Mouse (Mus musculus): ENCODE measurements at regions not wholly inside any gene's neighbourhood (a gene's known extent, or its start where the extent isn't known, plus 50 kb on each side); places are given as distances from the start of the nearest gene placed in this dataset.
A peak's percentile ranks its signal among the peaks of the same experiment; 100 is the strongest.

DNA sequence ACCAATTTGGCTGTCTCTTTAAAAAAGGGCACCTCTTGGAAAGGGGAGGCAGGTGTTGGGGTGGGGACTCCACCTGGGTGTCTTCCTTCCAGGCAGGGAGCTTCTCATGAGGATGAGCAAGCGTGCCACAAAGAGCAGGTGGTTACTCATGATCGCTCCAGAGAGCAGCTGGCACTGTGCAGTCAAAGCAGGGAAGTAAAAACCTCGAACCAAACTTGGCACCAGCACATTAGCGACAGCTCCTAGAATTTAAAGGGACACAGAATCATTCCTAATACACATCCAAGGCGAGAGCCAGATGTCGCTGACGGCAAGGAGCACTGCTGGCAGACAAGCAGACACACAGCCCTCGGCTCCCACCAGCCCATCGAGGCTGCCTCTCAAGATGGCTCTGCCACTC is 70.4 kb downstream of the Irx5 start:
- no peak for DNase-seq (ENCODE audit: inconsistent ontology term)

- no peak for DNase-seq (ENCODE audit: inconsistent ontology term)
These were observed 79.7 kb downstream of the Irx5 start for GRCm38 (mm10) chr8:92437075-92437663.

DNA sequence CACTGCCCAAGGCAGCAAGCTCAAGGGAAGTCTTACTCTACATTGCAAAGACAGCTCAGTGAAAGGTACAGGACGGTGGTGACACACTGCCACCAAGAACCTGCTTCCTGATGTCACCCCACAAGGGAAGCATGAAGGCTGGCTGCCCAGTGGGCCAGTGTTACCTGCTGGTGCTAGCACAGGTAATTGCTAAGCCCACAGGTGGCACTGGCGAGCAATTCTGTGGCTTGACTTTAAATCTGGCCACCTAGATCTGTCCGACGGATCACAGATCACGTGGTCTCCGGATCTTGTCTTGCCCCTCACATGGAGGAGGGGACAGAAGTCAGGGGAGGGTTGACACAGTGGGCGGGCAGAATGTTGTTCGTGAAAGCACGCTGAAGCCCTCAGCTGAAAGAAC is 80.9 kb downstream of the Irx5 start:
- no peak for DNase-seq (ENCODE audit: inconsistent ontology term)

DNA sequence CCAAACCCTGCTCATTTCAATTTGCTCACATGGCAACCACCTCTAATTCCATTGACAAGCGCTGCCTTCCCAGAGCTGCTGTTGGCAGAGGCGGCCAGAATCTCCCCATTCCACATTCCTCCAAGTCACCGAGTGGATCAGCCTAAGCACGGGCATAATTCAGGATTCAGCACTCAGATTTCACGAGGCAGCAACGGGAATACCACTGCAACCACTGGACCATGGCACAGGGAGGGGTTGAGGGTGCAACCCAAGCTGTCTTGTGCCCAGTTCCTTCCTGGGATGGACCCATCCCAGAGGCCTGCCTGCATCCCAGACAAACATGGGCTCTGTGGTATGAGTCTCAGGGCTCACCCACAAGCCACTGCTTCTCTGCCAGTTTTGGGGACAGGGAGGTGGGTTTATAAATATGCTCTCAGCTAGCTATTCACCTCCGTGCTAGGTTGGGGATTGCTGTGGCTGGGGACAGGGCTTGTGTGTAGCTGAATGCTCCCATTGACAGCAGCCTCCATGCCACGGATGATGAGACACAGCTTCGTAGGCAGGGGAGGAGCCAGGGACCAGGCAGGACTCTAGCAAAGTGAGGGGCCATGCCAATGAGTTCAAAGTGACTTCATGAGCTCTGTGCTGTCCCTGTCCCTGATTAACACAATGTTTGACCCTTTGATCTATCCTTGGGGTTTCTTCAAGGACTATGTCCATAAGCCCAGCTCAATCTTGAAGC is 82.5 kb downstream of the Irx5 start:
- DNase-seq (ENCODE audit: inconsistent ontology term) = peak; percentile 80

GRCm38 (mm10) chr8:92442086-92442485 is 84.7 kb downstream of the Irx5 start:
- peak; percentile 81 for DNase-seq (ENCODE audit: inconsistent ontology term)

- no peak for DNase-seq (ENCODE audit: inconsistent ontology term)
These were observed 101.9 kb downstream of the Irx5 start for GRCm38 (mm10) chr8:92459291-92459690.

DNA sequence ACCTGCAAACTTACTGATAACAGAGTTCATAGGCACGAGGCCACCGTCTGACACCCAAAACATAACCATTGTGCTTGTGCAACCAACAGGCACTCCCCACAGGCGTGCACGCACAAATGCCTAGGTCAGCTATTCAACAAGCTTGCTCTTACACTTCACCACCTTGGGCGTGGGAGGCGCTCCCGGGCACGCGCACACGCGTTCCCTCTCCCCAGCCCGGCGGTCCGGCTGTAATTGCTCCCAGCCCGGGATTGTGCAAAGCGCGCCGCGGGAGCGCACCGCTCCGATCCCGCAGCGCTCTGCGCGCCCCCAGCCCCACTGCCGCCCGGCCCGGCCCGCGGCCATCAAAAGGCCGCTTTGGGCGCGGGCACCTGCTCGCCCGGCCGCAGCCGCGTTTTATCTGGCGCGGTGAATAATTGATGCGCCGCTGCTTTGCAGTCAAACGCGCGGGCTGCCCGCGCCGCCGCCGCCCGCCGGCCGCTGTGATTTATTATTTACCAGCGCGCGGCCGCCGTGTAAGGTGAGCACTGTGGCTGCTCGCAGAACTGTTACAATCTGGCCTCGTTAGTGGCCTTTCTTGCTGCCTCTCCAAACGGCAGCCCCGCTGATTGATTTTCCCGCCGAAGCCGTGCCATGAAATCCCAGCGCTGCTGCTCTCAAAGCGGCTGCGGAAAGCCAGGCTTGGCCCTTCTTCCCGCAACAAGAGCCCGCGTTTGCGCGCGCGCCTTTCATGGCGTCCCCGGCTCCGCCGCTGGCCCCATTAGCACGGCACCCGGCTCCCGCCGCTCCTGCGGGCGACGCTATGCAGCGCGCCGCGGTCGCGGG is 102.9 kb downstream of the Irx5 start:
- peak; percentile 58 for DNase-seq (ENCODE audit: inconsistent ontology term)

DNA sequence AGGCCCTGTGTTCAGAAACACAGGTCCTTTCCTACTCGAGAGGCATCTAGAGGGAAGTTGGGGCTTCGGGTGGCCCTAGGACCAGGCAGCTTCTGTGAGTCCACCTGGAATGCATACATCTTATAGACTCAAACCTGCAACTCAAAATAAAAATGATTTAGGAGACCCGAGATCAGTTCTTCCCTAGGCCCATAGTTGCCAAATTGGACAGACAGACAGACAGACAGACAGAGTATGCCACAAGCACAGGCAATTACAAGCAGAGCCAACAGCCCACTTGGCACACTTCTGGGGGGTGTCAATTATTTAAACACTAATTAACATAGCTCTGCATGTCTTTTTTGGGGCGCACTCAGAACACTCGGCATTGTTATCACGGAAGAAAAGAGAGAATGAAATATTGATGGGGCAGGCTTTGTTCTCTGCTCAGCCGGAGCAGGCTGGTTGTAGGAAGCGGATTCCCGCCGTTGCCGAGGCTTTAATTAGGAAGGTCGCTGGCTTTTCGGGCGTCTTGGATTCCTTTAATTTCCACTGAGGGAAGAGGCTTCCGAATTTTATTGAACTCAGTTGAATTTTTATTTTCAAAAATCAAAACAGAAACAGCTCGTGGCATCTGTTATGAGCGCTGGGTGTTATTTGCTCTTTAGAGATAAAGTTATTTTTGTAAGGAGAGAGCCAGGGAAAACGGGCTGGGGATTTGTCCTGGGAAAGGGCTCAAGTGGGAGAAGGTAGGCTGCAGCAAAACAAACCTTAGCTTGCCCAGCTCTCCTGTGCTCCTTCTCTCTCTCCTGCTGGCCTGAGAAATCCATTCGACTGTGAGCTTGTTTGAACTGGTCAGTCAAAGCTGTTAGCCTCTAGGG is 111.9 kb downstream of the Irx5 start:
- DNase-seq (ENCODE audit: inconsistent ontology term) = peak; percentile 38

GRCm38 (mm10) chr8:92472257-92472656 is 114.8 kb downstream of the Irx5 start:
- no peak for DNase-seq (ENCODE audit: inconsistent ontology term)

GRCm38 (mm10) chr8:92472817-92473216 is 115.4 kb downstream of the Irx5 start:
- DNase-seq (ENCODE audit: inconsistent ontology term) = no peak

DNA sequence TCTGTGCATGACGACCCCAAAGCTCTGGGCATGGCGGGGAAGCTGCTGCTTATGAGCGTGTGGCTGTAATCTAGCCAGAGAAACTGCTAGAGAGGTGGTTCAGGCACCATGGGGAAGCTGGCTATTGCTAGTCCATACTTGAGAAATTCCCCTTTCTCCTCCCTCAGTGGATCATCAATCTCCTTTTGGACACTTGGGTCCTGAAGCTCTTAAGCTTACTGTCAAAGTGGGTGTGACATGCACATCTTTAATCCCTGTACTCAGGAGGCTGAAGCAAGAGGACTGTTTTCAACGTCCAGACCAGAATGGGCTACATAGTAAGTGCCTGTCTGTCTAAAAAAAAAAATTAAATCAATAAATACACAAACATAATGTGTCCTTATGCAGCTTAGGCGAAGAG is 125.0 kb downstream of the Irx5 start:
- DNase-seq (ENCODE audit: inconsistent ontology term) = no peak

- no peak for DNase-seq (ENCODE audit: inconsistent ontology term)
These were observed 125.8 kb downstream of the Irx5 start for GRCm38 (mm10) chr8:92483055-92483765.

GRCm38 (mm10) chr8:92488526-92489159 is 131.2 kb downstream of the Irx5 start:
- peak; percentile 91 for DNase-seq (ENCODE audit: inconsistent ontology term)

- peak; percentile 48 for DNase-seq (ENCODE audit: inconsistent ontology term)
These were observed 134.1 kb downstream of the Irx5 start for GRCm38 (mm10) chr8:92491533-92491932.

DNA sequence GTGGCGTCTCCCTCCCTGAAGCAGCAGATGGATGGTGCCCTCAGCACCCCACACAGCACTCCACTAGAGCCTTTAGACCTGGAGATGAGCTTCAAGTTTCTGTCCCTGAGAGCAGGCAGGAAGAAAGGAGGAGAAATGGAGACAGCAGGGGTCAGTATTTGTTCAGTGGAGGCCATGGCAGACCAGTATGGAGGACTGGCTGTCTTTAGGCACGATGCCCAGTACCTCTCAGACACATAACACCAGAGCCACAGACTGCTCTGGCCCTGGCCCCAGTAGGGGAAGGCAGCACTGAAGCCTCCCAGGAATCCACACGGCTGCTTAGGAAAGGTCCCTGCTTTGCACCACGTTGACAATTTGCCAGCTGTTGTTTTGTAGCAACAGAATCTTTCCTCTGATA is 136.0 kb downstream of the Irx5 start:
- peak; percentile 81 for DNase-seq (ENCODE audit: inconsistent ontology term)

- DNase-seq (ENCODE audit: inconsistent ontology term) = no peak
These were observed 148.3 kb downstream of the Irx5 start for GRCm38 (mm10) chr8:92505552-92506281.

DNA sequence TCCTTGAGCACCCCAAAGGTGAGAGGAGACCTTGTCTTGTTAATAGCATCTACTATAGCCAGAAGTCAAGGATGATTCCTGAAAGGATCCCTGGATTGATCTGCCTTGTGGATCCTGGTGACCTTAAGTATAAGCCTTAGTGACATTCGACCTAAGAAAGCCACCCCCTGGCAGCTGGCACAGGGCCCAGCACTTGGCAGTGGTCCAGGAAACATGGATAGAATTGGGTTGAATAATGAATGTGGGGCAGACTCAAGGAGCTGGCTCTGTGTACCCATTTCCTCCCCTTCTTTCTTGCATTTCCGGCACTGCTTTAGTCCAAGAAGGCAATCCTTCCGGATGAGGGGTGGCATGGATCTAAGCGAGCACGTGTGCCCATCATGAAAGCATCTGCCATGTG is 149.0 kb downstream of the Irx5 start:
- DNase-seq (ENCODE audit: inconsistent ontology term) = no peak

GRCm38 (mm10) chr8:92506906-92507305 is 149.5 kb downstream of the Irx5 start:
- no peak for DNase-seq (ENCODE audit: inconsistent ontology term)

GRCm38 (mm10) chr8:92515385-92515784 is 158.0 kb downstream of the Irx5 start:
- no peak for DNase-seq (ENCODE audit: inconsistent ontology term)

- no peak for DNase-seq (ENCODE audit: inconsistent ontology term)
These were observed 156.1 kb upstream of the Irx6 start for GRCm38 (mm10) chr8:92518031-92518430.
